Mouse (Mus musculus): ENCODE results near the gene Nol6. TPM values are rescaled to one million over a fixed set of nuclear protein-coding genes. Genes with fewer than 3 reads are reported as not detected.
"Not testable (repeated sequence)": the region's sequence is repeated elsewhere in the genome, so short reads cannot be mapped to it uniquely, and the experiment has no call there.

Nol6 gene
- total RNA-seq, 2 experiments from 2014 or later: 16.3 to 16.8 TPM

GRCm38 (mm10) chr4:41087459-41088298 lies 36.6 kb downstream of the Nol6 start:
- DNase-seq: no peak
- intact Hi-C loops (cut with DNase I): no loop called here

- intact Hi-C loops (cut with DNase I): no loop called here
- no peak for DNase-seq
These were observed 37.3 kb downstream of the Nol6 start for GRCm38 (mm10) chr4:41086947-41087346.

- DNase-seq: no peak
- intact Hi-C loops (cut with DNase I): no loop called here
These were observed 39.4 kb downstream of the Nol6 start for GRCm38 (mm10) chr4:41084819-41085218.

GRCm38 (mm10) chr4:41082803-41083202 lies 41.5 kb downstream of the Nol6 start:
- DNase-seq; intact Hi-C loops (cut with DNase I): not testable (repeated sequence)

DNA sequence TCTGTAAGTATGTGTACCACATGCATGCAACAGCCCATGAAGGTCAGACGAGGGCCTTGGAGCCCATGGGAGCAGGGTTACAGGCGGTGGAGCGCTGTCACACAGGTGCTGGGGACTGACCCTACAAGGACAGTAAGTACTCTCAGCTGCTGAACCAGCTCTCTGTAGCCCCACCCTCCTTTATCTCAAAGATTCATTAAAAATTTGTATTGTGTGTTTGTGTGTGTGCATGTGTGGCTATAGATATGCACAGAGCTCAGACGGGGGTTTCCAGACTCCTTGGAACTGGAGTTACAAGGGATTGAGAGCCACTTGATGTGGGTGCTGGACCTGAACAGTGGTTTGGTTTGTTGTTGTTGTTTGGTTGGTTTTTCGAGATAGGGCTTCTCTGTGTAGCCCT lies 42.5 kb downstream of the Nol6 start:
- intact Hi-C loops (cut with DNase I): no loop called here
- no peak for DNase-seq

- intact Hi-C loops (cut with DNase I): no loop called here
- DNase-seq: no peak
These were observed 45.5 kb downstream of the Nol6 start for GRCm38 (mm10) chr4:41078726-41079125.

- no peak for DNase-seq
- intact Hi-C loops (cut with DNase I): no loop called here
These were observed 49.8 kb downstream of the Nol6 start for GRCm38 (mm10) chr4:41074461-41074860.

GRCm38 (mm10) chr4:41073008-41073817 lies 51.0 kb downstream of the Nol6 start:
- no peak for DNase-seq
- intact Hi-C loops (cut with DNase I): no loop called here

DNA sequence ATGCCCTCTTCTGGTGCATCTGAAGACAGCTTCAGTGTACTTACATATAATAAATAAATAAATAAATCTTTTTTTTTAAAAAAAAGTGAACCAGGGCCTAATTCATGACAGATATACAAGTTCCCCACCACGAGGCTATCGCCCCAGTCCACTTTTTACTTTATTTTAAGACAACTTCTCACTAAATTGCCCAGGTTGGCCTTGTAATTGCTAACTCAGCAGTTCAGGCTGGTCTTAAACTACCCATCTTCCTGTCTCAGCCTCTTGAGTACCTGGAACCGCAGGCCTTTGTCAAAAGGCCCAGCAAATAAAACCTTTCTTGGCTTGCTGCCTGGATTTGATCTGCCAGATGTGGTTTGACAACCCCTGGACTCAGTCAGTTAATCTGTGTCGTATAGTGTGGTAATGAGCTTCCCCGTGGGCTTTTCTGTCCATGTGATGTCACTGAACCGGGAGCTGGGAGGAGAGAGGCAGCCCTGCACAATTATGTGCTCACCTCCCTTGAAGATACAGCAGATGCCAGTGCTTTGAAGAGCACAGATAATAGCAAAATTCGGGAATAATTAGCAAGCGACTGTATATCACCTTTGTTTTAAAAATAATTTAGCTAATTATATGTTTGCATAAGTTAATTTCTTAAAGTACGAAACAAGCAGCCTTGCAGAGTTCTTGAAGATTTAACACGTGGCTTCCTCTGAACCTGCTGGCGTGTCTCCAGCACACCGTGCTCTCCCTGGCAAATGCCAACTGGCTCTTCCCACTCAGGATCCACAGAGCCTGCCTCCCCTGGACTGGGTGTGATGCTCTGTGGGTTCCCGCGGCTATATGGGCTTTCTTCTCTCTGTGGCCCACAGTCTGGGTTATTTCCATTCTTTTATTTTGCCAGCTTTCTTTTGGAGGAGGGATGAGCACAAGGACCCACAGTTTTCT lies 52.5 kb downstream of the Nol6 start:
- DNase-seq: no peak

DNA sequence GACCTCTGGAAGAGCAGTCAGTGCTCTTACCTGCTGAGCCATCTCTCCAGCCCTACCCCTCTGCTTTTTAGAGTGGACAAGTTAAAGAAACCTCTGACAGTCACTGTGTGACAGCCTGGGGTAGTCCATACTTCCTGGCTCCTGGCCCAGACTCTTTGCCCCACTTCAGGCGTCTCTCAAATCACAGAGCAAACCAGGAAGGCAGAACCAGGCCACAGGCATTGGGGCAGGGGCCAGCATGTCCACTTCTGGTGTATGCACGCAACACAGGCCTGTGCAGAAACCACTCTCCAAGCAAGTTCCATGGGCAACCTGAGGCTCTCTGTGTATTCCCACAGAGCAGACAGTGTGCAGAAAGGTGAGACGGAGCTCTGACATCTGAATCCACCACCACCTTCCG lies 59.1 kb downstream of the Nol6 start:
- no peak for DNase-seq
- intact Hi-C loops (cut with DNase I): no loop called here

More for the DNA sequence above, 52.5 kb downstream of the Nol6 start:
- intact Hi-C loops (cut with DNase I): no loop called here

Other genes with a start within 250 kb of the Nol6 start
- gene Spink4, start 204.4 kb downstream of the Nol6 start, total RNA-seq (2021): under 1 TPM in 1 of 2 experiments, not detected in 1; 0.90 TPM
- gene Bag1, start 176.2 kb downstream of the Nol6 start, total RNA-seq (2021): 100 to 1,000 TPM; 193 to 198 TPM
- gene Chmp5, start 176.0 kb downstream of the Nol6 start, total RNA-seq (2021): 10 to 100 TPM; 32.9 to 37.3 TPM
- gene Nfx1, start 153.5 kb downstream of the Nol6 start, total RNA-seq (2021): 10 to 100 TPM; 24.7 to 25.4 TPM
- 10 to 100 TPM; 38.2 to 43.8 TPM for gene Aqp7, start 76.3 kb downstream of the Nol6 start, total RNA-seq (2021)
- gene Aqp3, start 26.3 kb downstream of the Nol6 start, total RNA-seq (2021): under 1 TPM; 0.88 to 0.91 TPM
- 100 to 1,000 TPM; 121 to 132 TPM for gene Ube2r2, start 11.3 kb upstream of the Nol6 start, total RNA-seq (2021)
- 10 to 100 TPM; 65.3 to 66.0 TPM for gene Ubap2, start 150.7 kb upstream of the Nol6 start, total RNA-seq (2021)
- 10 to 100 TPM; 52.9 to 57.9 TPM for gene Dcaf12, start 190.4 kb upstream of the Nol6 start, total RNA-seq (2021)
- 10 to 100 TPM; 32.9 to 34.2 TPM for gene Ubap1, start 224.5 kb upstream of the Nol6 start, total RNA-seq (2021)